Mouse (Mus musculus): ENCODE measurements at regions not wholly inside any gene's neighbourhood (a gene's known extent, or its start where the extent isn't known, plus 50 kb on each side); places are given as distances from the start of the nearest gene placed in this dataset.

DNA sequence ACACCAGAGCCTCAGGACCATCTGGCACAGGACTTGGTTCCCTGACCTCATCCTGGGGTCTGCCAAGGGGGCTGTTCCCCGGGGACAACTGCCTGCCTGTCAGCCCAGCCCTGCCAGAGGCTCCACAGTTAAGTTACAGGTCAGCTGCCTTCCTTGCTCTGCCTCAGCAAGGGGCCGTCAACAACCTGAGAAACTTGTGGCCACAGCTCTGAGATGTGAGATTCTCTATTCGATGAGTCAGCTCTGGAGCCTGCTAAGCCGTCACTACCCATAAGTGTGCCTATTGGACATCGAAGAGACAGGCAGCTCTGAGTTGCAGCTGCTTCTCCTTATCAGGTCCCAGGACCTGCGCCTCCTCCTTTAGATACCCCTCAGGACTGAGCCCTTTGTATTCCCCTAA is 54.3 kb upstream of the Alk start:
- TF ChIP-seq CTCF (IDR thresholded peaks at IDR 0.05; ENCODE audit: low read depth, low read length) (no peak), POLR2A (IDR thresholded peaks at IDR 0.05; ENCODE audit: extremely low read depth, insufficient read depth, low read length) (no peak)
